Mouse (Mus musculus) kidney, adult 2 months (tissue): Measurements from ENCODE around the gene Id2.

ENCODE experiments used
- CTCF ChIP-seq: fragments of 200-500 bp; conservative IDR thresholded peaks from 2 replicates; pipeline ENCODE4 v1.5.1; 2011; ENCODE audit warnings: low read depth, mild to moderate bottlenecking, control low read depth, low read length, moderate library complexity, mixed read lengths; ENCODE audit not compliant: insufficient read depth, insufficient read length
- POLR2A ChIP-seq: fragments of 200-500 bp; IDR thresholded peaks from one replicate; pipeline ENCODE4 v1.6.1; 2011; ENCODE audit warnings: low read depth, low read length, control low read depth

- no peak for TF ChIP-seq CTCF
- TF ChIP-seq POLR2A = no peak
Measured at GRCm38 (mm10) chr12:25124431-25125238, 27.7 kb upstream of the Id2 start.
